Mouse (Mus musculus) stomach, embryonic 15.5 days (tissue): ENCODE measurements around the gene Abracl. TPM values are rescaled to one million over a fixed set of nuclear protein-coding genes. Genes with fewer than 3 reads are reported as not detected.
A peak's percentile ranks its signal among the peaks of the same experiment; 100 is the strongest.

Experiments used
- ATAC-seq: fragments of 200-750 bp; cut with Nextera tagmentation; 2 replicates; pipeline ENCODE4 v1.8.0; 2017; ENCODE audit warnings: low read depth, moderate number of reproducible peaks, moderate TSS enrichment; ENCODE audit not compliant: insufficient read depth, low FRiP score
- H3K27ac ChIP-seq: fragments of 300-500 bp; sonication (generic); 2 replicates; pipeline ENCODE4 v1.5.1; 2015; ENCODE audit warnings: mild to moderate bottlenecking, inconsistent platforms
- H3K27me3 ChIP-seq: fragments of 300-500 bp; sonication (generic); replicated peaks from 2 replicates; pipeline ENCODE4 v1.6.1; 2015; ENCODE audit warnings: inconsistent platforms
- H3K36me3 ChIP-seq: fragments of 300-500 bp; sonication (generic); 2 replicates; pipeline ENCODE4 v1.6.1; 2015; ENCODE audit warnings: inconsistent platforms
- H3K4me1 ChIP-seq: fragments of 300-500 bp; sonication (generic); 2 replicates; pipeline ENCODE4 v1.6.1; 2015; ENCODE audit warnings: inconsistent platforms
- H3K4me2 ChIP-seq: fragments of 300-500 bp; sonication (generic); 2 replicates; pipeline ENCODE4 v1.6.1; 2015; ENCODE audit warnings: mild to moderate bottlenecking, inconsistent platforms
- H3K4me3 ChIP-seq: fragments of 300-500 bp; sonication (generic); replicated peaks from 2 replicates; pipeline ENCODE4 v1.5.1; 2015; ENCODE audit warnings: inconsistent platforms
- H3K9ac ChIP-seq: fragments of 300-500 bp; sonication (generic); 2 replicates; pipeline ENCODE4 v1.6.1; 2015; ENCODE audit warnings: inconsistent platforms
- H3K9me3 ChIP-seq: fragments of 300-500 bp; sonication (generic); 2 replicates; pipeline ENCODE4 v1.6.1; 2016; ENCODE audit warnings: inconsistent platforms
- WGBS: fragments of 180-500 bp; shearing (Covaris S2); methylation state at CpG from one replicate; pipeline ENCODE4 v1.1.7; 2015; 5-methylcytosine and 5-hydroxymethylcytosine counted together
- polyA plus RNA-seq: library from polyadenylated mRNA; unstranded; fragments of >200 nt; fragmentation: Nextera tagmentation; extraction: Ambion mirVana; gene quantifications from 2 replicates; pipeline ENCODE4 v1.2.1, GENCODE M21; 2015

The Abracl gene
- polyA plus RNA-seq = 166 and 178 TPM in 2 replicates

GRCm38 (mm10) chr10:18022741-18023347, at the start of gene Abracl:
TSS of gene Abracl (minus strand) at chr10:18023288.
- peak; percentile 93 for ATAC-seq
- peak within 1 kb of the TSS; percentile 92 for H3K9ac ChIP-seq
- H3K4me1 ChIP-seq = no peaks in the 10 kb centered on the region
- H3K27me3 ChIP-seq = no peaks in the 10 kb centered on the region
- under 1% methylated on average over 37 of the region's 37 CpGs for WGBS
- H3K27ac ChIP-seq = peak within 1 kb of the TSS; percentile 98
- peaks cover 4% of the 10 kb centered on the region for H3K36me3 ChIP-seq
- peak within 1 kb of the TSS; percentile 78 for H3K4me3 ChIP-seq
- peak within 1 kb of the TSS; percentile 59 for H3K4me2 ChIP-seq
- H3K9me3 ChIP-seq = no peaks in the 10 kb centered on the region

- Histone ChIP-seq H3K36me3 (no peaks in the 10 kb centered on the region), H3K27ac (no peak overlapping the region), H3K27me3 (no peaks in the 10 kb centered on the region), H3K4me1 (peaks cover 7% of the 10 kb centered on the region), H3K4me3 (no peak overlapping the region), H3K9ac (no peak overlapping the region), H3K4me2 (no peak overlapping the region), H3K9me3 (no peaks in the 10 kb centered on the region)
- ATAC-seq = no peak
- WGBS = 55% methylated on average over 3 of the region's 3 CpGs
Observed at GRCm38 (mm10) chr10:18072871-18073270, 49.8 kb upstream of the Abracl start.

- Histone ChIP-seq H3K4me2 (no peak overlapping the region), H3K4me1 (peaks cover 11% of the 10 kb centered on the region), H3K36me3 (no peaks in the 10 kb centered on the region), H3K9ac (no peak overlapping the region), H3K27ac (no peak overlapping the region), H3K9me3 (no peaks in the 10 kb centered on the region), H3K4me3 (no peak overlapping the region), H3K27me3 (no peaks in the 10 kb centered on the region)
- 81% methylated on average over 2 of the region's 2 CpGs for WGBS
- no peak for ATAC-seq
Observed at GRCm38 (mm10) chr10:18070616-18071015, 47.5 kb upstream of the Abracl start.

- Histone ChIP-seq H3K36me3 (no peaks in the 10 kb centered on the region), H3K4me3 (no peak overlapping the region), H3K9me3 (no peaks in the 10 kb centered on the region), H3K4me2 (no peak overlapping the region), H3K27me3 (no peaks in the 10 kb centered on the region), H3K4me1 (peaks cover 11% of the 10 kb centered on the region), H3K9ac (no peak overlapping the region), H3K27ac (no peak overlapping the region)
- 64% methylated on average over 3 of the region's 3 CpGs for whole genome bisulfite sequencing
- ATAC-seq = no peak
Observed at GRCm38 (mm10) chr10:18070144-18070543, 47.1 kb upstream of the Abracl start.

GRCm38 (mm10) chr10:18069576-18069975, 46.5 kb upstream of the Abracl start:
- 70% methylated on average over 2 of the region's 2 CpGs for WGBS
- no peak overlapping the region for H3K27ac ChIP-seq
- H3K9ac ChIP-seq = no peak overlapping the region
- H3K4me2 ChIP-seq = no peak overlapping the region
- H3K36me3 ChIP-seq = no peaks in the 10 kb centered on the region
- no peaks in the 10 kb centered on the region for H3K27me3 ChIP-seq
- ATAC-seq = no peak
- H3K4me3 ChIP-seq = no peak overlapping the region
- peaks cover 11% of the 10 kb centered on the region for H3K4me1 ChIP-seq
- H3K9me3 ChIP-seq = no peaks in the 10 kb centered on the region

GRCm38 (mm10) chr10:18068880-18069279, 45.8 kb upstream of the Abracl start:
- H3K9ac ChIP-seq = no peak overlapping the region
- no peak overlapping the region for H3K4me2 ChIP-seq
- H3K4me1 ChIP-seq = peaks cover 11% of the 10 kb centered on the region
- H3K27ac ChIP-seq = no peak overlapping the region
- 74% methylated on average over 2 of the region's 2 CpGs for WGBS
- ATAC-seq = no peak
- H3K4me3 ChIP-seq = no peak overlapping the region
- no peaks in the 10 kb centered on the region for H3K9me3 ChIP-seq
- H3K36me3 ChIP-seq = no peaks in the 10 kb centered on the region
- H3K27me3 ChIP-seq = no peaks in the 10 kb centered on the region

- Histone ChIP-seq H3K4me3 (no peak overlapping the region), H3K9ac (no peak overlapping the region), H3K27me3 (no peaks in the 10 kb centered on the region), H3K4me1 (peaks cover 11% of the 10 kb centered on the region), H3K27ac (peak overlapping the region; percentile 65; the same call in 1 of the 2 replicates), H3K4me2 (no peak overlapping the region), H3K36me3 (no peaks in the 10 kb centered on the region), H3K9me3 (no peaks in the 10 kb centered on the region)
- 34% methylated on average over 10 of the region's 10 CpGs for WGBS
- ATAC-seq = peak; percentile 68; the same call in 1 of the 2 replicates
Observed at GRCm38 (mm10) chr10:18067761-18068446, 44.8 kb upstream of the Abracl start.

GRCm38 (mm10) chr10:18066031-18066439, 42.9 kb upstream of the Abracl start:
- Histone ChIP-seq H3K36me3 (no peaks in the 10 kb centered on the region), H3K4me3 (no peak overlapping the region), H3K9ac (no peak overlapping the region), H3K27me3 (no peaks in the 10 kb centered on the region), H3K4me2 (no peak overlapping the region), H3K27ac (no peak overlapping the region), H3K9me3 (no peaks in the 10 kb centered on the region), H3K4me1 (peaks cover 11% of the 10 kb centered on the region)
- WGBS = 73% methylated on average over 10 of the region's 10 CpGs
- ATAC-seq = no peak

- Histone ChIP-seq H3K27ac (no peak overlapping the region), H3K27me3 (no peaks in the 10 kb centered on the region), H3K36me3 (no peaks in the 10 kb centered on the region), H3K9me3 (no peaks in the 10 kb centered on the region), H3K4me3 (no peak overlapping the region), H3K9ac (no peak overlapping the region), H3K4me2 (no peak overlapping the region), H3K4me1 (peaks cover 10% of the 10 kb centered on the region)
- ATAC-seq = no peak
- WGBS = 87% methylated on average over 7 of the region's 7 CpGs
Observed at GRCm38 (mm10) chr10:18064606-18065228, 41.6 kb upstream of the Abracl start.

- H3K9me3 ChIP-seq = no peaks in the 10 kb centered on the region
- H3K27ac ChIP-seq = no peak overlapping the region
- 88% methylated on average over 4 of the region's 4 CpGs for WGBS
- H3K27me3 ChIP-seq = no peaks in the 10 kb centered on the region
- no peaks in the 10 kb centered on the region for H3K36me3 ChIP-seq
- H3K4me2 ChIP-seq = no peak overlapping the region
- peaks cover 12% of the 10 kb centered on the region for H3K4me1 ChIP-seq
- H3K4me3 ChIP-seq = no peak overlapping the region
- no peak overlapping the region for H3K9ac ChIP-seq
- no peak for ATAC-seq
Observed at GRCm38 (mm10) chr10:18061533-18061932, 38.4 kb upstream of the Abracl start.

- Histone ChIP-seq H3K27me3 (no peaks in the 10 kb centered on the region), H3K4me1 (peaks cover 12% of the 10 kb centered on the region), H3K4me3 (no peak overlapping the region), H3K9me3 (no peaks in the 10 kb centered on the region), H3K4me2 (no peak overlapping the region), H3K27ac (no peak overlapping the region), H3K9ac (no peak overlapping the region), H3K36me3 (no peaks in the 10 kb centered on the region)
- no peak for ATAC-seq
- 57% methylated on average over 2 of the region's 2 CpGs for WGBS
Observed at GRCm38 (mm10) chr10:18060778-18061177, 37.7 kb upstream of the Abracl start.

GRCm38 (mm10) chr10:18059807-18060206, 36.7 kb upstream of the Abracl start:
- Histone ChIP-seq H3K4me1 (peaks cover 12% of the 10 kb centered on the region), H3K9me3 (no peaks in the 10 kb centered on the region), H3K36me3 (no peaks in the 10 kb centered on the region), H3K4me3 (no peak overlapping the region), H3K9ac (no peak overlapping the region), H3K27ac (no peak overlapping the region), H3K4me2 (no peak overlapping the region), H3K27me3 (no peaks in the 10 kb centered on the region)
- WGBS = 77% methylated on average over 13 of the region's 13 CpGs
- ATAC-seq = no peak
